Mouse (Mus musculus) heart, adult 2 months (tissue): ENCODE results near the gene Cenpk.

Experiments
- CTCF ChIP-seq: fragments of 200-600 bp; IDR thresholded peaks from 2 replicates; pipeline ENCODE4 v1.8.1; 2022; ENCODE audit warnings: antibody characterized with exemption, mild to moderate bottlenecking, moderate library complexity
- POLR2A ChIP-seq: fragments of 200-500 bp; IDR thresholded peaks from 2 replicates; pipeline ENCODE4 v1.6.1; 2011; ENCODE audit warnings: mild to moderate bottlenecking, low read depth, low read length, control low read depth; ENCODE audit not compliant: insufficient read depth

- TF ChIP-seq CTCF (no peak), POLR2A (no peak)
Measured at GRCm38 (mm10) chr13:104286336-104286735, 57.9 kb downstream of the Cenpk start.
